Mouse (Mus musculus) erythroblast, adult 5-6 weeks (primary cell): ENCODE data around the gene Atxn7l3b. TPM values are rescaled to one million over a fixed set of nuclear protein-coding genes. Genes with fewer than 3 reads are reported as not detected.

Source experiments
- ATAC-seq: replicated peaks from 2 replicates; pipeline ENCODE4 v1.8.0; 2016; ENCODE audit warnings: moderate number of reproducible peaks, mild to moderate bottlenecking, moderate TSS enrichment, inconsistent platforms; ENCODE audit not compliant: poor library complexity, low FRiP score, severe bottlenecking
- total RNA-seq, 2 experiments: library from RNA; stranded (forward) in 1 of 2; stranded (reverse) in 1 of 2; fragments of 150-400 nt in 1 of 2; fragments of 200-764, 138-1000 nt in 1 of 2; gene quantifications; 2 replicates each; pipeline versions ENCODE4 v1.2.3 to v1.2.4; 2015 to 2017; ENCODE audit warnings: low replicate concordance in 2 of 2

Gene Atxn7l3b
- total RNA-seq, 2 experiments from 2014 or later = 15.6 to 18.8 TPM

DNA sequence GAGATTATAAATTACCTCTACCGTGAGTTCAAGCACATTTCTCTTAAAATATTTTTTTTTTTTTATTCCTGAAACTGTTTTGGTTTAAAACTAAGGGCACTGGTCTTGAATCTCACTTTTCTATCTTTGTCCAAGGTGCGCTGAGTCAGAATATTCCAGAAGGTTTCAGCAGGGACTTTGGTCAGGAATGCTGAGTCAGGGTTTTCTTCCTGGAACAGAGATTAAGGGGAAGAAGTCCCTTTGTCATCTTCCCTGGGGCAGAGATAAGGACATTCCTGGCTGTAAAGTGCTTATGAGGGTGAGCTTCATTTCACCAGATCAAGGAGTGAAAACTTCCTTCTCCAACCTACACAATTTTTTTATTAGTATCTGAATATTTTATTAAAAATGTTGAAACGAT, 46.7 kb downstream of the Atxn7l3b start:
- ATAC-seq = no peak

DNA sequence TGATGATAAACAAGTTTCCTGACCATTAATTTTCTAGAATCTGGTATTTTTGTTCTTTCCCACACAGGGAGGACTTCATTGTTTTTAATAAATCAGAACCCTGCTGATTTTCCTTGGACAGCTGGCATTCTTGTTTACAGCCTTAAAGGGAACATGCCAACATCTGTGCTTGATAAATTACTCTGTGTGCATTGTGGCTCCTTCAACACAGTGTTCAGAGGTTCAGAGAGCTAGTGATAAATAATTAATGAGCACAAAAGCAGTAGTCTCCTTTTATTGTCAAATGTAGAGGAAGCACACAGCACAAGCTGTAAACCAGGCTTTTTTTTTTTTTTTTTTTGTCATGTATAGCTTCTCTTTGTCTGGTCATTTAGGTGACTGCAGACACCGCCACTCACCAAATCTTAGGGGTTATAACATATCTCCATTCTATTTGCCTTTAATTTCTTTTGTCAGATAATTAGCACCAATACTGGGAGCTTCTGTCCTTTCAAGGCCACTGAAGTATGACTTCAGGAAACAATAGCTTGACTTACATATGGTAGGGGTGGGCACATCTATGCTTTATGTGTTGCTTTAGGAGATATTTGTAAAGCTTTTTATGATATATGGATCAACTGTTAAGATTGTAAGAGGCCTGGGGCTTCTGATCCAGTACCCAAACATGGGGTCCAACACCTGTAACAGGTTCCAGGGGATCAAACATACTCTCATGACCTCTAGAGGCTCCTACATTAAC, 52.0 kb downstream of the Atxn7l3b start:
- ATAC-seq = no peak
